Mouse (Mus musculus) megakaryocyte, embryonic 14.5 days (primary cell): ENCODE data around the gene Depdc5. TPM values are rescaled to one million over a fixed set of nuclear protein-coding genes. Genes with fewer than 3 reads are reported as not detected.

Source experiments
- H3K27me3 ChIP-seq: replicated peaks from 2 replicates; pipeline ENCODE3; 2012; ENCODE audit warnings: inconsistent platforms
- H3K36me3 ChIP-seq: replicated peaks from 2 replicates; pipeline ENCODE3; 2012; ENCODE audit warnings: low read length, inconsistent platforms, mixed read lengths
- H3K4me1 ChIP-seq: 2 replicates; pipeline ENCODE4 v1.6.1; 2012; ENCODE audit warnings: inconsistent platforms
- H3K4me3 ChIP-seq: replicated peaks from 2 replicates; pipeline ENCODE3; 2012; ENCODE audit warnings: moderate library complexity, mild to moderate bottlenecking, inconsistent platforms
- H3K9me3 ChIP-seq: 2 replicates; pipeline ENCODE4 v1.6.1; 2012; ENCODE audit warnings: inconsistent platforms
- FLI1 ChIP-seq: IDR thresholded peaks from 2 replicates; pipeline ENCODE4 v1.6.1; 2012; ENCODE audit warnings: low read length, inconsistent platforms, mixed read lengths
- GATA1 ChIP-seq: IDR thresholded peaks from 3 replicates; pipeline ENCODE4 v1.6.1; 2012; ENCODE audit warnings: mixed read lengths, low read length, inconsistent platforms, borderline replicate concordance
- polyA plus RNA-seq: library from polyadenylated mRNA; stranded (reverse); fragments of >175 nt; gene quantifications from 2 replicates; pipeline ENCODE4 v1.2.3, GENCODE M21; 2012; ENCODE audit warnings: low replicate concordance; ENCODE audit not compliant: insufficient read depth

Depdc5 gene
- polyA plus RNA-seq, 1 experiment = 0.94 TPM

DNA sequence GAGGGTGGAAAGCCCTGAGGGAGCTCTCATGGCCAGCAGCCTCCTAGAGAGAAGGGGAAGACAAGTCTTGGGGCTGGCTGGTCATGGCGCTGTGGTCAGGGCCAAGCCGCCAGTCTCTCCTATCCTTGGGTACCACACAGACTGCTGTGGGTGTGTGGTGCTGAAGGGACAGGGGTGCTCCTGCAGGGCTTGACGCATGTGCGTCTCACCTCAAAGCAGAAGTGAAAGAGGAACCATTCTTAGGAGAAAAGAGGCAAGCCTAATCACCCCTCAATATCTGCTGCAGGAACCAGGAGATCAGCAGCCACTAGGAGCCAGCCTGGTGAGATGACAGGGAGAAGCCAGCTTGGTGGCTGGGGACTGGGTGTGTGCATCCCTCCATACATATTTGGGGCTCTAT, 134.2 kb downstream of the Depdc5 start:
- H3K36me3 ChIP-seq = no peaks in the 10 kb centered on the region
- H3K27me3 ChIP-seq = peaks cover 54% of the 10 kb centered on the region
- TF ChIP-seq FLI1 (no peak), GATA1 (no peak)
- peaks cover 57% of the 10 kb centered on the region for H3K4me1 ChIP-seq
- peak overlapping the region; percentile 29 for H3K4me3 ChIP-seq
- no peaks in the 10 kb centered on the region; the same call in 1 of the 2 replicates for H3K9me3 ChIP-seq

DNA sequence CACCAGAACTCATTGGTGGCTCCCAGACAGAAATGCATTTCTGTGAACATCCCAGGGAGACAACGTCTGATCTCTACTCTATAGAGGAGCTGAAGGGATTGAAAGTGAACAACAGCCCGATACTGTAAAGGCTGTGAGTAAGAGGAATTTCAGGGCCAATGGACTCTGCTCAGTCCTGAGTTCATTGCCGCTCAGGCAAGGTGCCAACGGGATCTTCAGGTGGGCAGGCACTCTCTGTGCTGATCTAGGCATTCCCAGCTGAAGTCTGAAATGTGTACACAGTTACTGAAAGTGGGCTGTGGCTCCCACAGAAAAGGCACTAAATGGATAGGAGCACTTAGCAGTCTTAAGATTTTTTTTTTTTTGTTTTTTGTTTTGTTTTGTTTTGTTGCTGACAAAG, 135.3 kb downstream of the Depdc5 start:
- TF ChIP-seq FLI1 = no peak
- Histone ChIP-seq H3K9me3 (no peaks in the 10 kb centered on the region; the same call in 1 of the 2 replicates), H3K36me3 (no peaks in the 10 kb centered on the region), H3K4me1 (peaks cover 68% of the 10 kb centered on the region), H3K27me3 (peaks cover 59% of the 10 kb centered on the region), H3K4me3 (no peak overlapping the region)

DNA sequence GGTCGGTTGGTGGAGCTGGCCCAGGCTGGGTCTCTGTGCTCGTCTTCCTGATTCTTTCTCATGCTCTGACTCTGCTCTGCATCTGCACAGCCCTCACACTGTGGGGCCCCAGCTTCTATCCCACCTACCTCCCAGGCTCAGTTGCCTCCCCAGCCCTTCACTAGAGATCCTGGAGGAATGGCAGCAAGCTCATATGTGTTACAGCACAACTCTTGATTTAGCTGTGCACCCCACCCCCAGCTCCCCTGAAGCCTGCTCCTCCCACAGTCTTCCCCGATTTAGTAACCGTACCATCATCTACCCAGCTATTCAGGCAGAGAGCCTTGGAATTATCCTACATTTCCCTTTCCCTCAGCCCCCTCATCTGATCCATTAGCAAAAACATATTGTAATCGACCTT, 137.6 kb downstream of the Depdc5 start:
- no peak for TF ChIP-seq FLI1
- TF ChIP-seq GATA1 = no peak
- Histone ChIP-seq H3K36me3 (no peaks in the 10 kb centered on the region), H3K4me3 (no peak overlapping the region), H3K27me3 (peaks cover 48% of the 10 kb centered on the region), H3K9me3 (no peaks in the 10 kb centered on the region; the same call in 1 of the 2 replicates), H3K4me1 (peaks cover 75% of the 10 kb centered on the region)

DNA sequence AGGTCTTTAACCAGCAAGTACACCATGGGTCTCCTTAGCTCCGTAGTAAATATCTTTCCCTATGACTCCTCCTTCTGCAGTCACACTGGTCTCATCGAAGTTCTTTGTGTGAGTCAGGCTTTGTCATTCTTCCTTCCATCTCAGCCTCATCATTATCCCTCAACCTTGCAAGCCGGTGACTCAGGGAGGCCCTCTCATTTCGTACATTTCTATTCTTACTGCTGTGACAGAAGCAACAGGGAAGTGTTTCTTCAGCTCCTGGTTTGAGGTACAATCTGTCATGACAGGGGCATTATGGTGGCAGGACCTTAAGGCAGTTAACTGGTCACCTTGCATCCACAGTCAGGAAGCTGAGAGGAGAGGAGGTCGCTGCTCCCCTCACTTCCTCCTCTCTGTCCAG, 139.3 kb downstream of the Depdc5 start:
- peaks cover 43% of the 10 kb centered on the region for H3K27me3 ChIP-seq
- no peaks in the 10 kb centered on the region; the same call in 1 of the 2 replicates for H3K9me3 ChIP-seq

DNA sequence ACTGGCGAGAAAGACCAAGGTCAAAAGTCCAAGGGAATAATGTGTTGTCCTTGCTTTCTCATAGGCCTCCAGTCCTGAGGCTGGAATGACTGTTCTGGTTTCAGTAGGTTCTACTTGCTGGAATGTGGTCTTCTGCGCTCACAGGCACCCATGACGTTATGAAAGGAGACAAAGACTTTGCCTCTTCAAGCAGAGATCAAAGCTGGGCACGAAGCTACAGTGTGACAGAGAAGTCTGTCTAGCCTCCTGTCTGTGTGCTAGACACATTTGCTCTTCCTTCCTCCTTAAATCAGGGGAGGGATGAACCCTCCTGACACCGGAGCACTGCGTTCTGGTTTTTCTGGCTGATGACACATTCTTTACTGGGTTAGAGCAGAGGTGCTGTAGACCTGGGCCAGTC, 140.0 kb downstream of the Depdc5 start:
- no peaks in the 10 kb centered on the region; the same call in 1 of the 2 replicates for H3K9me3 ChIP-seq
- peaks cover 38% of the 10 kb centered on the region for H3K27me3 ChIP-seq
- H3K36me3 ChIP-seq = no peaks in the 10 kb centered on the region
- TF ChIP-seq FLI1 = no peak
- H3K4me3 ChIP-seq = no peak overlapping the region
- H3K4me1 ChIP-seq = peaks cover 73% of the 10 kb centered on the region

More for the DNA sequence above, 139.3 kb downstream of the Depdc5 start:
- no peaks in the 10 kb centered on the region for H3K36me3 ChIP-seq
- peak overlapping the region; percentile 84 for H3K4me3 ChIP-seq
- peaks cover 73% of the 10 kb centered on the region for H3K4me1 ChIP-seq
- TF ChIP-seq FLI1 = no peak
- no peak for TF ChIP-seq GATA1

DNA sequence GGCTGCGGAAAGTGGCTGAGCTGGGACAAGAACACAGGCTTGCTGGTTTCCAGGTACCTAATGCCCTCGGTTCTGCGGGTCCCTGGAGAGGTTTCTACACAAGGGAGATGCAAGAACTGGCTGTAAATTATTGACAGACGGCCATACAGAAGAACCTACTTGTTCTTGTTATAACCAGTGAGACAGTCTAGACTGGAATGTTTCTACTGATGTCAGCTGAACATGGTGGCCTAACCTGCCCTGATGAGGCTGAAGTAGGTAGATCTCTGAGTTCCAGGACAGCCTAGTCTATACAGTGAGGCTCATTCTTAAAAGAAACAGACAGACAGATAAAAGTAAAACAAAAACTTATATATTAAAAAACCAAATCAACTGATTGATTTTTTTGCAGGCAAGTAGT, 140.6 kb downstream of the Depdc5 start:
- peaks cover 79% of the 10 kb centered on the region for H3K4me1 ChIP-seq
- TF ChIP-seq GATA1 (no peak), FLI1 (no peak)
- peaks cover 35% of the 10 kb centered on the region for H3K27me3 ChIP-seq
- H3K36me3 ChIP-seq = no peaks in the 10 kb centered on the region
- no peaks in the 10 kb centered on the region; the same call in 1 of the 2 replicates for H3K9me3 ChIP-seq
- H3K4me3 ChIP-seq = no peak overlapping the region

DNA sequence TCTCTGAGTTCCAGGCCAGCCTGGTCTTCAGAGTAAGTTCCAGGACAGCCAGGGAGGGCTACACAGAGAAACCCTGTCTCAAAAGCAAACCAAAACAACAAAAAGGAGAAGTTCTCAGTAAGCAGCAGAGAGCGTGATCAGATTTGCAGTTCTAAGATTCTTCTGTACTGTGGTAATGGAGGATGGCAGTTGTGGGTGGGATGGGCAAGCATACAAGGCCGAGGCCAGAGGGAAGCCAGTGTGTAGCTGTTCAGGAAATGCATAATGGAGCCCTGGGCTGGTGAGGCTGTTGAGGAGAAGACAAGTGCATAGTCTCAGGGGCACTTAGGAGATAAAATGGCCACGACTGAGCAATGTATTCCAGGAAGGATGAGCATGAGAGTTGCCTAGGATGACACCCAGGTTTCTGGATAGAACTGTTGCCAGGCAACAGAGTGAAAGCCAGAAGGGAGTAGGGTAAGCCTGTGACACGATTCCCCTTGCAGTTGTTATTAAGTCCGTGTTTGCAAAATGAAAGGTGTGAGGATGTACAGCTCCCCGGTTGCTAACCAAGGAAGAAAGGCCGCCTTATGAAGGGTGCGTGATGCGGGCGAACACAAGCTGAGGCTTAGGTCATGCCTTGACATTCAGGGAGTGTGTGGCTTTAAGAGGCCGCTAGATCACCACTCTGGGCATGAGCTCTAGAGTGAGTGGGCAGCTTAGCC, 142.1 kb downstream of the Depdc5 start:
- Histone ChIP-seq H3K36me3 (no peaks in the 10 kb centered on the region), H3K9me3 (no peaks in the 10 kb centered on the region; the same call in 1 of the 2 replicates), H3K27me3 (peaks cover 27% of the 10 kb centered on the region), H3K4me3 (peak overlapping the region; percentile 59), H3K4me1 (peaks cover 94% of the 10 kb centered on the region)
- TF ChIP-seq GATA1 (no peak), FLI1 (no peak)

DNA sequence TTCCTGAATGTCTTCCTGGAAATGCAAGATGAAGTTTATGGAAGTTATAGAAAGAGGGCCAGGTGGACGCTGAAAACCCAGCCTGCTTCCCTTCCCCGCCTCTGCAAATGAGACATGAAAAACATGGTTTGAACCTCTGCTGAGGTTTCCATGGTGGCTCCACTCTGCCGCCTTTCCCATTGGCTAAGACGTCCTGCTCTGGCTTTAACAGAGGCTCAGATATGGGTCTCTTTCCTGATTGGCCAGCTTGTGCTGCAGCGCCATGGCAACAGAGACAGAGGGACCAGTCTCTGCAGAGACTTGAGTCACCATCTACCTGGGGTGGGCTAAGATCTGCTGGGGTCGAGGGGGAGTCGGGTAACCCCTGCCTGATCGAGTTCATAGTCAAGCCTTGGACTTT, 143.2 kb downstream of the Depdc5 start:
- no peak for TF ChIP-seq FLI1
- no peak for TF ChIP-seq GATA1
- Histone ChIP-seq H3K27me3 (peaks cover 27% of the 10 kb centered on the region), H3K4me3 (no peak overlapping the region), H3K9me3 (no peaks in the 10 kb centered on the region; the same call in 1 of the 2 replicates), H3K4me1 (peaks cover 96% of the 10 kb centered on the region), H3K36me3 (no peaks in the 10 kb centered on the region)

DNA sequence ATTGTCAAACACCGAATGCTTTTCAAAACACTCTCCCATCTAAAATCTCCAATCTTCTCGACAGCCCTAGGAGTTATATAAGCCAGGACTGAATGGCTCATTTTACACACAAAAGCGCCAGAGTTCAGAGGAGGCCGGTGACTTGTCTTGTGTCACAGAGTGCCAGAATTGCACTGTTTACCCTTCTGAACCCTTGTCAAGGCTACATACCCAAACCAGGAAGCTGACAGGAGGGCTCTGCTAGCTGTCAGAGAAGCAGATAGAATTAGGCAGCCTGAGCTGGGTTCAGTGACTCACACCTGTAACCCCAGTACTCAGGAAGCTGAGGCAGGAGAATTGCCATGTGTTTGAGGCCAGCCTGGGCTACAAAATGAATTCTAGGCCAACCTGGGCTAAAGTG, 143.9 kb downstream of the Depdc5 start:
- TF ChIP-seq FLI1 (no peak), GATA1 (no peak)
- H3K9me3 ChIP-seq = no peaks in the 10 kb centered on the region
- no peaks in the 10 kb centered on the region for H3K36me3 ChIP-seq
- H3K4me1 ChIP-seq = peaks cover 97% of the 10 kb centered on the region
- peaks cover 31% of the 10 kb centered on the region for H3K27me3 ChIP-seq
- no peak overlapping the region for H3K4me3 ChIP-seq

DNA sequence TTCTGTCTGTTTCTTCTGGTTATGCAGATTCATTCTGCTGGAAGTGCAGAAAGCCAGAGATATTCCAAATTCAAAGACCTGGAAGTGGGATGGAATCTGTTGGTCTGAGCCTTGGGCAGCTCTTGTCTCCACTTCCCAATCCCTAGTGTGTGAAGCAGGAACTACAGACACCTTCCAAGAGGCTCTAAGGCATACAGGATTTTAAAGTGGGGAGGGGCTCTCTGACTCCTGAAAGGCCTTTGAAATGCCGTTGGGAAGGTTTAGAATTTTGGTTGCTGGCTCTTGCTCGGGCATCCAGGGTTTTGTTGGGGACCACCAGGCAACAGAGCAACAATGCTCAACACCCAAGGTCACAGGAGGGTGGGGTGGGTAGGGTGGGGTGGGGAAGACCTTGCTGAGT, 145.8 kb downstream of the Depdc5 start:
- no peaks in the 10 kb centered on the region for H3K9me3 ChIP-seq
- no peak overlapping the region for H3K4me3 ChIP-seq
- TF ChIP-seq FLI1 (no peak), GATA1 (no peak)
- peaks cover 38% of the 10 kb centered on the region for H3K27me3 ChIP-seq
- H3K36me3 ChIP-seq = no peaks in the 10 kb centered on the region
- peaks cover 83% of the 10 kb centered on the region for H3K4me1 ChIP-seq
